Mouse (Mus musculus): ENCODE data around the gene Uimc1. TPM values are rescaled to one million over a fixed set of nuclear protein-coding genes. Genes with fewer than 3 reads are reported as not detected.

Uimc1 gene
- polyA plus RNA-seq, 1 experiment, result not detected

DNA sequence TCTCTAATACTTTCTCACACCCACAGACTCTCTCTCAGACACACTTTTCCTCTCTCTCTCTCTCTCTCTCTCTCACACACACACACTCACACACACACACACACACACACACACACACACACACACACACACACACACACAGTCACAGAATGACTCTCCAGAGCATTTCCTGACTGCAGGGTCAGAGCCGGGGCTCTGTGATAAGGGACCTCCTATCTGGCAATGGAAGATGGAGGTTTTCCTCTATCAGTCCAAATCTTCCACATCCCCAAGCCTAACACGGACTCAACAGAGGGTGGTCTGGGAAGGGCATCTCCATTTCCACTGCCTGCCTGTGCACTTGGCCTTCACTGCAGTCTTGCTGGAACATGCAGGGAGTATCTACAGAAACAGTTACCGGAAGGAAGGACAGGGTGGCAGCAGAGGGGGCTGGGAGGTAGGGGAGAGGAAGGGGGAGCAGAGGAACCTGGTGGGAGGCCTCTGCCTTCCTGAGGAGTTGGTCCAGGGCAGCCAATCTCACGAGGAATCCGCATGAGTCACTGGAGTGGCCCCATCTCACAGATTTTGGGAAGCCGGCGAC is 111.8 kb downstream of the Uimc1 start:
- Histone ChIP-seq H3K4me3 (ENCODE audit: insufficient read depth, low read depth, low read length) (no peak overlapping the region), H3K4me1 (ENCODE audit: control insufficient read depth, insufficient read depth, low read length) (peaks cover 11% of the 10 kb centered on the region), H3K27ac (ENCODE audit: insufficient read depth, low read depth, low read length) (no peak overlapping the region)
- WGBS, result 83% methylated on average over 7 of the region's 7 CpGs
- TF ChIP-seq POLR2A (IDR thresholded peaks at IDR 0.05; ENCODE audit: insufficient read depth, low read depth, low read length) (no peak), CTCF (IDR thresholded peaks at IDR 0.05; ENCODE audit: insufficient read depth, low read depth, low read length) (no peak)

GRCm38 (mm10) chr13:54987405-54987804 is 112.7 kb downstream of the Uimc1 start:
- no peak for TF ChIP-seq POLR2A (IDR thresholded peaks at IDR 0.05; ENCODE audit: insufficient read depth, low read depth, low read length)
- no peak for TF ChIP-seq CTCF (IDR thresholded peaks at IDR 0.05; ENCODE audit: insufficient read depth, low read depth, low read length)

GRCm38 (mm10) chr13:54983614-54984013 is 116.5 kb downstream of the Uimc1 start:
- Histone ChIP-seq H3K4me1 (ENCODE audit: control insufficient read depth, insufficient read depth, low read length) (peaks cover 43% of the 10 kb centered on the region), H3K4me3 (ENCODE audit: insufficient read depth, low read depth, low read length) (no peak overlapping the region), H3K27ac (ENCODE audit: insufficient read depth, low read depth, low read length) (no peak overlapping the region)
- TF ChIP-seq CTCF (IDR thresholded peaks at IDR 0.05; ENCODE audit: insufficient read depth, low read depth, low read length) (no peak), POLR2A (IDR thresholded peaks at IDR 0.05; ENCODE audit: insufficient read depth, low read depth, low read length) (no peak)
- WGBS, result 78% methylated on average over 2 of the region's 2 CpGs

More at GRCm38 (mm10) chr13:54987405-54987804, 112.7 kb downstream of the Uimc1 start:
- WGBS, result 76% methylated on average over 9 of the region's 9 CpGs
- no peak overlapping the region for H3K4me3 ChIP-seq (ENCODE audit: insufficient read depth, low read depth, low read length)
- no peak overlapping the region for H3K27ac ChIP-seq (ENCODE audit: insufficient read depth, low read depth, low read length)
- peaks cover 15% of the 10 kb centered on the region for H3K4me1 ChIP-seq (ENCODE audit: control insufficient read depth, insufficient read depth, low read length)

DNA sequence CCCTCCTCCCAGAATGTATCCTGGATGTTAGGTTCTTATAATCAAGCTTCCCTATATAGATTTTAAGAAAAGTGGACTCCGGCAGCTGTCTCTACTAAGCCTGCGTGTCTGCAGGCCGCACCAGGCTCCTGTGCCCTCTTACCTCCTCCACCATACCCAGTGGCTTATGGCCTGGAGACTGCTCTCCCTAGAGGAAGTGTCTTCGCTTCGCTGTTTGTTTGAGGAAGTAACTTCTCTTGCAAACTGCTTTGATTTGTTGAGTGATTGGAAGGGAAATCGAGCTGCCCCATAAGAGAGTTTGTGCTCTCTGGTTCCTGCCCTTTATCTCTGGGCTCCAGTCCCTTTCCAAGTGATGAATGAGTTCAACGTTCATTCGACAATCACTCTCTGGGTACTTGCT is 117.1 kb downstream of the Uimc1 start:
- peaks cover 47% of the 10 kb centered on the region for H3K4me1 ChIP-seq (ENCODE audit: control insufficient read depth, insufficient read depth, low read length)
- H3K27ac ChIP-seq (ENCODE audit: insufficient read depth, low read depth, low read length), result no peak overlapping the region
- no peak overlapping the region for H3K4me3 ChIP-seq (ENCODE audit: insufficient read depth, low read depth, low read length)
- TF ChIP-seq POLR2A (IDR thresholded peaks at IDR 0.05; ENCODE audit: insufficient read depth, low read depth, low read length) (no peak), CTCF (IDR thresholded peaks at IDR 0.05; ENCODE audit: insufficient read depth, low read depth, low read length) (no peak)
- WGBS, result 91% methylated on average over 8 of the region's 8 CpGs

- TF ChIP-seq POLR2A (IDR thresholded peaks at IDR 0.05; ENCODE audit: insufficient read depth, low read depth, low read length) (no peak), CTCF (IDR thresholded peaks at IDR 0.05; ENCODE audit: insufficient read depth, low read depth, low read length) (no peak)
- WGBS, result 18% methylated on average over 12 of the region's 12 CpGs
- Histone ChIP-seq H3K4me3 (ENCODE audit: insufficient read depth, low read depth, low read length) (no peak overlapping the region), H3K4me1 (ENCODE audit: control insufficient read depth, insufficient read depth, low read length) (peaks cover 51% of the 10 kb centered on the region), H3K27ac (ENCODE audit: insufficient read depth, low read depth, low read length) (no peak overlapping the region)
Observed at GRCm38 (mm10) chr13:54980957-54981356, 119.1 kb downstream of the Uimc1 start.

DNA sequence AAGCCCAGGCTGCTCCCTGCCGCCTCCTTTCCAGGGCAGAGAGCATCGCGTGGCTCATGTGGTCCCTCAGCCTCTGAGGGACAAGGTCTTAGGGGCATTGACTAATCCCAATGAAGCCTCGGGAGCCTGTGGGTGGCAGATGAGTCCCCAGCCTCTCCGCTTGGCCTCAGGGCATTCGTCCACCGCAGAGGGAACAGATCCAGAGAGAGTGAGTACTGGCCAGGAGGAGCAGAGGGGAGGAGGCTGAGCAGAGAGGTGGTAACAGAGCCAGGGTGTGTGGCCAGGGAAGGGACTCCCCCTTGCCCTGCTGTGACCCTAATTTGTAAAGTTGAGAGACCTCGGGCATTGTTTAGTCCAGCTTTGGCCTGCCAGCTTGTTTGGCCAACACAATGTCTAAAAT is 121.3 kb downstream of the Uimc1 start:
- Histone ChIP-seq H3K27ac (ENCODE audit: insufficient read depth, low read depth, low read length) (no peak overlapping the region), H3K4me1 (ENCODE audit: control insufficient read depth, insufficient read depth, low read length) (peaks cover 52% of the 10 kb centered on the region), H3K4me3 (ENCODE audit: insufficient read depth, low read depth, low read length) (no peak overlapping the region)
- no peak for TF ChIP-seq POLR2A (IDR thresholded peaks at IDR 0.05; ENCODE audit: insufficient read depth, low read depth, low read length)
- TF ChIP-seq CTCF (IDR thresholded peaks at IDR 0.05; ENCODE audit: insufficient read depth, low read depth, low read length), result no peak
- 64% methylated on average over 8 of the region's 8 CpGs for WGBS

Other genes with a start within 250 kb of the Uimc1 start
- not detected in 2 replicates for gene Unc5a, start 150.9 kb downstream of the Uimc1 start, polyA plus RNA-seq (2012; ENCODE audit: insufficient read depth, insufficient read length, low replicate concordance, missing spikeins)
- gene Hk3, start 78.9 kb downstream of the Uimc1 start, polyA plus RNA-seq (2012; ENCODE audit: insufficient read depth, insufficient read length, low replicate concordance, missing spikeins), result not detected in 2 replicates
- 623 TPM in 1 of 2 replicates, not detected in the other for gene Zfp346, start 5.0 kb upstream of the Uimc1 start, polyA plus RNA-seq (2012; ENCODE audit: insufficient read depth, insufficient read length, low replicate concordance, missing spikeins)
- not detected in 2 replicates for gene Gm17617, start 33.2 kb upstream of the Uimc1 start, polyA plus RNA-seq (2012; ENCODE audit: insufficient read depth, insufficient read length, low replicate concordance, missing spikeins)
- gene Fgfr4, start 52.3 kb upstream of the Uimc1 start, polyA plus RNA-seq (2012; ENCODE audit: insufficient read depth, insufficient read length, low replicate concordance, missing spikeins), result not detected in 2 replicates
- 49.7 and 82.3 TPM in 2 replicates for gene Nsd1, start 109.5 kb upstream of the Uimc1 start, polyA plus RNA-seq (2012; ENCODE audit: insufficient read depth, insufficient read length, low replicate concordance, missing spikeins)
- gene Prelid1, start 220.2 kb upstream of the Uimc1 start, polyA plus RNA-seq (2012; ENCODE audit: insufficient read depth, insufficient read length, low replicate concordance, missing spikeins), result not detected in 2 replicates
- gene Rab24, start 221.6 kb upstream of the Uimc1 start, polyA plus RNA-seq (2012; ENCODE audit: insufficient read depth, insufficient read length, low replicate concordance, missing spikeins), result not detected in 2 replicates
- not detected in 2 replicates for gene Mxd3, start 229.5 kb upstream of the Uimc1 start, polyA plus RNA-seq (2012; ENCODE audit: insufficient read depth, insufficient read length, low replicate concordance, missing spikeins)